ENCODE assay signal across 8 mouse cellular contexts in genomic region chr7:44866276-44867009, GRCm38 (mm10). TPM values are rescaled to one million over a fixed set of nuclear protein-coding genes. Genes with fewer than 3 reads are reported as not detected.
DNase-seq lines count a peak whose midpoint lies in the region; ATAC-seq and TF ChIP-seq lines count a peak whose summit lies in the region.

No protein-coding gene starts in this region.

- DNase-seq in MEL (ENCODE audit: low read depth, low spot score), result peak; percentile 36
- DNase-seq in brain, adult 2 months (ENCODE audit: low read depth, low spot score), result peak; percentile 69
- DNase-seq in heart, adult 11 months, result peak; percentile 99
- DNase-seq in kidney, adult 11 months, result peak; percentile 82
- peak; percentile 65 to 79 for DNase-seq in lung, adult 18-20 months
- DNase-seq in thymus, postnatal 4 days, result no peak
- DNase-seq in left cerebral cortex, postnatal 25 days (ENCODE audit: low spot score in 2 of 2), result no peak

- H3K27ac ChIP-seq in MEL (ENCODE audit: control insufficient read depth, low read depth, low read length), result peak overlapping the region; percentile 37

- H3K9me3 ChIP-seq in MEL (replicated peaks; ENCODE audit: insufficient read depth, low read length), result no peaks in the 10 kb centered on the region

- H3K27me3 ChIP-seq in MEL (ENCODE audit: control insufficient read depth in 1 of 2, insufficient read depth in 2 of 2, low read length in 2 of 2), result no peaks in the 10 kb centered on the region

- H3K36me3 ChIP-seq in MEL (ENCODE audit: control insufficient read depth in 1 of 2, insufficient read depth in 2 of 2, low read length in 2 of 2), result no peaks in the 10 kb centered on the region; a peak in 1 of 4 replicates

- peak; percentile 37; the same call in 1 of the 2 replicates for ATAC-seq in neutrophil, adult 5-6 weeks (ENCODE audit: extremely low read depth, insufficient number of reproducible peaks, low FRiP score, poor library complexity, severe bottlenecking)

- no peak overlapping the region for H3K4me3 ChIP-seq in MEL (ENCODE audit: control insufficient read depth in 1 of 2, insufficient read depth in 1 of 2, low read depth in 2 of 2, low read length in 2 of 2)

- 0 out of 6 replicates have a peak, but pooled peaks of 1 of the 3 experiments have one; percentile 7 for TF ChIP-seq CTCF in MEL (IDR thresholded peaks at IDR 0.05 in 2 of 3, conservative IDR thresholded peaks at IDR 0.05 in 1 of 3; ENCODE audit: control insufficient read depth in 1 of 3, insufficient read depth in 1 of 3, low read depth in 2 of 3, low read length in 3 of 3, poor library complexity in 1 of 3, severe bottlenecking in 1 of 3)

- TF ChIP-seq POLR2A in MEL (IDR thresholded peaks at IDR 0.05; ENCODE audit: control insufficient read depth in 1 of 2, insufficient read depth in 1 of 2, low read depth in 1 of 2, low read length in 2 of 2, poor library complexity in 1 of 2), result no peak

- H3K79me2 ChIP-seq in MEL (ENCODE audit: control insufficient read depth, insufficient read depth, low read length, poor library complexity), result peaks cover 9% of the 10 kb centered on the region

- peaks cover 3 to 4% of the 10 kb centered on the region in 2 experiments; a peak in 3 of 4 replicates for H3K4me1 ChIP-seq in MEL (ENCODE audit: control insufficient read depth in 1 of 2, insufficient read depth in 2 of 2, low read length in 2 of 2)

- intact Hi-C loops in left cerebral cortex, postnatal 25 days (cut with DNase I), result no loop called here

- no peak overlapping the region for H3K9ac ChIP-seq in MEL (ENCODE audit: control insufficient read depth, low read depth, low read length, poor library complexity, severe bottlenecking)

- TF ChIP-seq EP300 in MEL (IDR thresholded peaks at IDR 0.05; ENCODE audit: low read depth in 1 of 2, low read length in 2 of 2), result no peak

- no peak for TF ChIP-seq RAD21 in MEL (IDR thresholded peaks at IDR 0.05; ENCODE audit: low read depth, low read length)

TF ChIP-seq in MEL, 35 proteins besides CTCF, POLR2A, EP300 and RAD21:
- no peak for TF ChIP-seq TBP (IDR thresholded peaks at IDR 0.05; ENCODE audit: low read depth, low read length)
- TF ChIP-seq MYC (IDR thresholded peaks at IDR 0.05; ENCODE audit: low read depth, low read length), result no peak
- TF ChIP-seq SMC3 (IDR thresholded peaks at IDR 0.05; ENCODE audit: low read depth, low read length), result no peak
- no peak for TF ChIP-seq E2F4 (IDR thresholded peaks at IDR 0.05; ENCODE audit: borderline replicate concordance, low read depth, low read length)
- no peak for TF ChIP-seq ELF1 (IDR thresholded peaks at IDR 0.05; ENCODE audit: low read depth, low read length)
- no peak for TF ChIP-seq ZNF384 (IDR thresholded peaks at IDR 0.05; ENCODE audit: low read depth, low read length)
- TF ChIP-seq ETS1 (IDR thresholded peaks at IDR 0.05; ENCODE audit: low read depth, low read length), result no peak
- no peak for TF ChIP-seq USF1 (IDR thresholded peaks at IDR 0.05; ENCODE audit: low read depth, low read length)
- no peak for TF ChIP-seq CHD1 (IDR thresholded peaks at IDR 0.05; ENCODE audit: low read depth, low read length)
- TF ChIP-seq RCOR1 (IDR thresholded peaks at IDR 0.05; ENCODE audit: low read depth, low read length), result no peak
- no peak for TF ChIP-seq MXI1 (IDR thresholded peaks at IDR 0.05; ENCODE audit: low read depth, low read length)

RNA-seq across cellular contexts. Expression of gene Ptov1, which starts 3.1 kb away (rescaled TPM):
- 44.1 and 46.4 TPM in 2 replicates for total RNA-seq in MEL (2012; rRNA removed)
- polyA plus RNA-seq in MEL (2012; ENCODE audit: insufficient read depth in 1 of 2, insufficient read length in 2 of 2, low read depth in 1 of 2, low replicate concordance in 2 of 2, missing spikeins in 1 of 2), result 100 to 1,000 TPM in 1 of 2 experiments, not detected in 1; 168 TPM
- total RNA-seq in neutrophil, adult 5-6 weeks (2017), result 5.2 and 9.7 TPM in 2 replicates
- total RNA-seq in left cerebral cortex, postnatal 25 days (2021), result 100 to 1,000 TPM; 286 to 287 TPM

RNA-seq across cellular contexts. Expression of gene Pnkp, which starts 9.5 kb away (rescaled TPM):
- total RNA-seq in MEL (2012; rRNA removed), result 39.3 and 49.9 TPM in 2 replicates
- 10 to 100 TPM in 1 of 2 experiments, not detected in 1; 45.6 TPM for polyA plus RNA-seq in MEL (2012; ENCODE audit: insufficient read depth in 1 of 2, insufficient read length in 2 of 2, low read depth in 1 of 2, low replicate concordance in 2 of 2, missing spikeins in 1 of 2)
- 95.7 and 102 TPM in 2 replicates for total RNA-seq in neutrophil, adult 5-6 weeks (2017)
- total RNA-seq in left cerebral cortex, postnatal 25 days (2021), result 10 to 100 TPM; 26.4 to 27.3 TPM

RNA-seq across cellular contexts. Expression of gene Tbc1d17, which starts 17.6 kb away (rescaled TPM):
- 16.7 and 16.9 TPM in 2 replicates for total RNA-seq in MEL (2012; rRNA removed)
- polyA plus RNA-seq in MEL (2012; ENCODE audit: insufficient read depth in 1 of 2, insufficient read length in 2 of 2, low read depth in 1 of 2, low replicate concordance in 2 of 2, missing spikeins in 1 of 2), result 10 to 100 TPM in 1 of 2 experiments, not detected in 1; 29.5 TPM
- 62.0 and 73.8 TPM in 2 replicates for total RNA-seq in neutrophil, adult 5-6 weeks (2017)
- total RNA-seq in left cerebral cortex, postnatal 25 days (2021), result 10 to 100 TPM; 61.6 to 72.9 TPM

RNA-seq across cellular contexts. Expression of gene Akt1s1, which starts 17.7 kb away (rescaled TPM):
- total RNA-seq in MEL (2012; rRNA removed), result 32.0 and 37.3 TPM in 2 replicates
- 10 to 100 TPM in 1 of 2 experiments, not detected in 1; 71.8 TPM for polyA plus RNA-seq in MEL (2012; ENCODE audit: insufficient read depth in 1 of 2, insufficient read length in 2 of 2, low read depth in 1 of 2, low replicate concordance in 2 of 2, missing spikeins in 1 of 2)
- total RNA-seq in neutrophil, adult 5-6 weeks (2017), result 26.4 and 37.0 TPM in 2 replicates
- total RNA-seq in left cerebral cortex, postnatal 25 days (2021), result 10 to 100 TPM; 78.5 to 79.1 TPM

RNA-seq across cellular contexts. Expression of gene Med25, which starts 26.1 kb away (rescaled TPM):
- total RNA-seq in MEL (2012; rRNA removed), result 50.5 and 53.9 TPM in 2 replicates
- polyA plus RNA-seq in MEL (2012; ENCODE audit: insufficient read depth in 1 of 2, insufficient read length in 2 of 2, low read depth in 1 of 2, low replicate concordance in 2 of 2, missing spikeins in 1 of 2), result 100 to 1,000 TPM in 1 of 2 experiments, not detected in 1; 118 TPM
- total RNA-seq in neutrophil, adult 5-6 weeks (2017), result 23.5 and 26.8 TPM in 2 replicates
- 10 to 100 TPM; 88.8 to 89.5 TPM for total RNA-seq in left cerebral cortex, postnatal 25 days (2021)

Comparison
In these comparisons a context has a peak if more than half of its experiments do, and no peak if none do; other contexts are left out.
1. DNase-seq: peak in MEL (single experiment), brain, adult 2 months (single experiment), heart, adult 11 months (single experiment), kidney, adult 11 months (single experiment) and lung, adult 18-20 months (2 of 2); none in thymus, postnatal 4 days (single experiment) and left cerebral cortex, postnatal 25 days (0 of 2).